Mouse (Mus musculus) lung, embryonic 16.5 days (tissue): ENCODE data around the gene Dpagt1. TPM values are rescaled to one million over a fixed set of nuclear protein-coding genes. Genes with fewer than 3 reads are reported as not detected.
"Not testable (repeated sequence)": the region's sequence is repeated elsewhere in the genome, so short reads cannot be mapped to it uniquely, and the experiment has no call there.

Experiments
- ATAC-seq: fragments of 200-750 bp; cut with Nextera tagmentation; 2 replicates; pipeline ENCODE4 v1.8.0; 2017; ENCODE audit warnings: low read depth, mild to moderate bottlenecking, moderate library complexity
- H3K27ac ChIP-seq: fragments of 300-500 bp; sonication (generic); 2 replicates; pipeline ENCODE4 v1.5.1; 2014; ENCODE audit warnings: mild to moderate bottlenecking, control low read depth, low read length
- H3K27me3 ChIP-seq: fragments of 300-500 bp; sonication (generic); 2 replicates; pipeline ENCODE4 v1.6.1; 2014; ENCODE audit warnings: low read depth, low read length, mixed read lengths; ENCODE audit not compliant: control insufficient read depth, insufficient read depth
- H3K36me3 ChIP-seq: fragments of 300-500 bp; sonication (generic); 2 replicates; pipeline ENCODE4 v1.6.1; 2014; ENCODE audit warnings: low read length; ENCODE audit not compliant: control insufficient read depth, insufficient read depth
- H3K4me1 ChIP-seq: fragments of 300-500 bp; sonication (generic); replicated peaks from 2 replicates; pipeline ENCODE4 v1.6.1; 2014; ENCODE audit warnings: low read length, mixed read lengths; ENCODE audit not compliant: control insufficient read depth, insufficient read depth
- H3K4me2 ChIP-seq: fragments of 300-500 bp; sonication (generic); 2 replicates; pipeline ENCODE4 v1.6.1; 2014; ENCODE audit warnings: low read depth, low read length, control low read depth
- H3K4me3 ChIP-seq: fragments of 300-500 bp; sonication (generic); 2 replicates; pipeline ENCODE4 v1.5.1; 2014; ENCODE audit warnings: mild to moderate bottlenecking, low read length, control low read depth
- H3K9ac ChIP-seq: fragments of 300-500 bp; sonication (generic); 2 replicates; pipeline ENCODE4 v1.6.1; 2014; ENCODE audit warnings: low read length, control low read depth
- H3K9me3 ChIP-seq: fragments of 300-500 bp; sonication (generic); 2 replicates; pipeline ENCODE4 v1.6.1; 2016; ENCODE audit warnings: low read length; ENCODE audit not compliant: control insufficient read depth
- WGBS: fragments of 180-500 bp; shearing (Covaris S2); extraction: QIAGEN DNeasy Blood & Tissue Kit; methylation state at CpG from one replicate; pipeline ENCODE4 v1.1.7; 2014; 5-methylcytosine and 5-hydroxymethylcytosine counted together
- polyA plus RNA-seq: library from polyadenylated mRNA; unstranded; fragments of >200 nt; fragmentation: Nextera tagmentation; extraction: Ambion mirVana; gene quantifications from 2 replicates; pipeline ENCODE4 v1.2.1, GENCODE M21; 2015

Dpagt1 gene
- polyA plus RNA-seq, 1 experiment from 2014 or later, result 42.3 TPM

- WGBS, result 71% methylated on average over 4 of the region's 4 CpGs
Measured at GRCm38 (mm10) chr9:44323656-44324055, 2.2 kb upstream of the Dpagt1 start.

GRCm38 (mm10) chr9:44324147-44324546, 1.7 kb upstream of the Dpagt1 start:
- no peaks in the 10 kb centered on the region for H3K9me3 ChIP-seq
- H3K4me2 ChIP-seq, result no peak overlapping the region
- ATAC-seq, result no peak
- H3K27me3 ChIP-seq, result no peaks in the 10 kb centered on the region
- no peak overlapping the region for H3K9ac ChIP-seq
- peaks cover 15% of the 10 kb centered on the region for H3K4me1 ChIP-seq
- H3K4me3 ChIP-seq, result no peak overlapping the region
- H3K36me3 ChIP-seq, result no peaks in the 10 kb centered on the region; the same call in 1 of the 2 replicates
- H3K27ac ChIP-seq, result 0 out of 2 replicates have a peak overlapping the region, but pooled peaks have one; percentile 12
- 70% methylated on average over 6 of the region's 6 CpGs for WGBS

More at GRCm38 (mm10) chr9:44323656-44324055, 2.2 kb upstream of the Dpagt1 start:
- not testable (repeated sequence) for H3K9ac ChIP-seq, H3K4me3 ChIP-seq, ATAC-seq, H3K27me3 ChIP-seq, H3K4me2 ChIP-seq, H3K27ac ChIP-seq, H3K9me3 ChIP-seq, H3K36me3 ChIP-seq
- peaks cover 20% of the 10 kb centered on the region for H3K4me1 ChIP-seq

- H3K27me3 ChIP-seq, ATAC-seq, H3K36me3 ChIP-seq, H3K9ac ChIP-seq, H3K9me3 ChIP-seq: not testable (repeated sequence)
- Histone ChIP-seq H3K4me1 (peaks cover 15% of the 10 kb centered on the region), H3K27ac (peak overlapping the region; percentile 97; the same call in 1 of the 2 replicates), H3K4me2 (peak overlapping the region; percentile 73), H3K4me3 (peak overlapping the region; percentile 89)
- WGBS, result 64% methylated on average over 6 of the region's 8 CpGs
Measured at GRCm38 (mm10) chr9:44325032-44325767, 619 bp upstream of the Dpagt1 start.

- Histone ChIP-seq H3K4me2 (peak overlapping the region; percentile 73), H3K9me3 (no peaks in the 10 kb centered on the region), H3K27ac (peak overlapping the region; percentile 97), H3K27me3 (no peaks in the 10 kb centered on the region), H3K36me3 (peaks cover 8% of the 10 kb centered on the region), H3K4me1 (peaks cover 11% of the 10 kb centered on the region), H3K9ac (peak overlapping the region; percentile 93), H3K4me3 (peak overlapping the region; percentile 89)
- WGBS, result under 1% methylated on average over 38 of the region's 38 CpGs
- peak; percentile 93 for ATAC-seq
Measured at GRCm38 (mm10) chr9:44326371-44327063, 698 bp downstream of the Dpagt1 start.

- ATAC-seq, result peak; percentile 46
- Histone ChIP-seq H3K27ac (peak overlapping the region; percentile 97), H3K4me3 (peak overlapping the region; percentile 89), H3K9me3 (no peaks in the 10 kb centered on the region), H3K4me2 (peak overlapping the region; percentile 73), H3K9ac (peak overlapping the region; percentile 93), H3K4me1 (peaks cover 11% of the 10 kb centered on the region), H3K36me3 (peaks cover 9% of the 10 kb centered on the region), H3K27me3 (no peaks in the 10 kb centered on the region)
- under 1% methylated on average over 22 of the region's 22 CpGs for WGBS
Measured at GRCm38 (mm10) chr9:44327064-44327711, 1.4 kb downstream of the Dpagt1 start.

GRCm38 (mm10) chr9:44327926-44328325, 2.1 kb downstream of the Dpagt1 start:
- H3K9me3 ChIP-seq, result no peaks in the 10 kb centered on the region
- peak overlapping the region; percentile 73 for H3K4me2 ChIP-seq
- peak overlapping the region; percentile 89 for H3K4me3 ChIP-seq
- WGBS, result 83% methylated on average over 5 of the region's 5 CpGs
- H3K36me3 ChIP-seq, result peaks cover 15% of the 10 kb centered on the region
- no peak for ATAC-seq
- peak overlapping the region; percentile 97; the same call in 1 of the 2 replicates for H3K27ac ChIP-seq
- H3K27me3 ChIP-seq, result no peaks in the 10 kb centered on the region
- H3K9ac ChIP-seq, result peak overlapping the region; percentile 93
- H3K4me1 ChIP-seq, result peaks cover 11% of the 10 kb centered on the region

GRCm38 (mm10) chr9:44330736-44331135, 4.9 kb downstream of the Dpagt1 start:
- H3K36me3 ChIP-seq, result peaks cover 26% of the 10 kb centered on the region
- no peak overlapping the region for H3K4me2 ChIP-seq
- H3K9me3 ChIP-seq, result no peaks in the 10 kb centered on the region
- ATAC-seq, result no peak
- H3K4me3 ChIP-seq, result no peak overlapping the region
- H3K27me3 ChIP-seq, result no peaks in the 10 kb centered on the region
- peaks cover 9% of the 10 kb centered on the region for H3K4me1 ChIP-seq
- 93% methylated on average over 6 of the region's 6 CpGs for WGBS
- H3K27ac ChIP-seq, result no peak overlapping the region
- no peak overlapping the region for H3K9ac ChIP-seq

- no peak overlapping the region for H3K4me2 ChIP-seq
- H3K27me3 ChIP-seq, result no peaks in the 10 kb centered on the region
- peaks cover 15% of the 10 kb centered on the region for H3K4me1 ChIP-seq
- H3K36me3 ChIP-seq, result peaks cover 26% of the 10 kb centered on the region
- H3K9ac ChIP-seq, result no peak overlapping the region
- no peak overlapping the region for H3K27ac ChIP-seq
- H3K9me3 ChIP-seq, result no peaks in the 10 kb centered on the region
- WGBS, result 93% methylated on average over 13 of the region's 13 CpGs
- ATAC-seq, result no peak
- no peak overlapping the region for H3K4me3 ChIP-seq
Measured at GRCm38 (mm10) chr9:44332918-44333638, 7.3 kb downstream of the Dpagt1 start.
